13 mouse cellular contexts compared by ENCODE assay signal in genomic region chr6:128769481-128770253, GRCm38 (mm10). TPM values are rescaled to one million over a fixed set of nuclear protein-coding genes. Genes with fewer than 3 reads are reported as not detected.
DNase-seq lines count a peak whose midpoint lies in the region; ATAC-seq lines count a peak whose summit lies in the region.
"Had no signal": no experiment of that assay in that cellular context is flagged by ENCODE, and none has a peak within 500 bp of the region (broad histone marks: within the 10 kb centered on the region; RNA-seq: fewer than 3 reads in every experiment).

No protein-coding gene starts in this region.

- H3K4me3 ChIP-seq in lung, embryonic 15.5 days = no peak overlapping the region
- H3K4me3 ChIP-seq in intestine, embryonic 15.5 days (replicated peaks) = no peak overlapping the region
- H3K4me3 ChIP-seq: forebrain, embryonic 13.5 days; megakaryocyte, embryonic 14.5 days had no signal

- WGBS in lung, embryonic 15.5 days = 51% methylated on average over 10 of the region's 10 CpGs
- WGBS in intestine, embryonic 15.5 days = 65% methylated on average over 10 of the region's 10 CpGs

- H3K4me1 ChIP-seq in lung, embryonic 15.5 days = 0 out of 2 replicates have a peak, but pooled peaks cover 6% of the 10 kb centered on the region
- no peaks in the 10 kb centered on the region for H3K4me1 ChIP-seq in intestine, embryonic 15.5 days (replicated peaks)
- H3K4me1 ChIP-seq: forebrain, embryonic 13.5 days had no signal

- DNase-seq in frontal cortex, adult 2 months (ENCODE audit: extremely low spot score in 1 of 2, low spot score in 1 of 2) = no peak
- DNase-seq in lung, postnatal 14 days = no peak
- peak; percentile 19 for DNase-seq in retina, postnatal 7 days (ENCODE audit: low read depth, low spot score)
- DNase-seq in ovary, adult 18-20 months (ENCODE audit: low spot score) = no peak
- no peak for DNase-seq in layer of hippocampus, adult 9-11 months
- DNase-seq: cerebellum, postnatal 10 days had no signal

- H3K4me2 ChIP-seq in lung, embryonic 15.5 days = peak overlapping the region; percentile 30
- H3K4me2 ChIP-seq in intestine, embryonic 15.5 days (replicated peaks) = peak overlapping the region; percentile 7
- H3K4me2 ChIP-seq: forebrain, embryonic 13.5 days had no signal

- ATAC-seq in frontal cortex, adult (ENCODE audit: low TSS enrichment) = peak; percentile 51
- ATAC-seq in lung, embryonic 15.5 days (ENCODE audit: borderline replicate concordance, extremely low read depth, low FRiP score, low TSS enrichment) = peak; percentile 66
- peak; percentile 50 for ATAC-seq in intestine, embryonic 15.5 days
- ATAC-seq: forebrain, embryonic 13.5 days; Patski had no signal

- no peaks in the 10 kb centered on the region for H3K36me3 ChIP-seq in lung, embryonic 15.5 days
- H3K36me3 ChIP-seq in intestine, embryonic 15.5 days = no peaks in the 10 kb centered on the region

- H3K27ac ChIP-seq in lung, embryonic 15.5 days = peak overlapping the region; percentile 72
- no peak overlapping the region for H3K27ac ChIP-seq in intestine, embryonic 15.5 days
- H3K27ac ChIP-seq: forebrain, embryonic 13.5 days had no signal

- no peaks in the 10 kb centered on the region for H3K9me3 ChIP-seq in lung, embryonic 15.5 days
- H3K9me3 ChIP-seq in intestine, embryonic 15.5 days = no peaks in the 10 kb centered on the region

- no peak overlapping the region for H3K9ac ChIP-seq in lung, embryonic 15.5 days
- no peak overlapping the region for H3K9ac ChIP-seq in intestine, embryonic 15.5 days
- H3K9ac ChIP-seq: forebrain, embryonic 13.5 days had no signal

- no peaks in the 10 kb centered on the region for H3K27me3 ChIP-seq in lung, embryonic 15.5 days
- H3K27me3 ChIP-seq in intestine, embryonic 15.5 days (replicated peaks) = no peaks in the 10 kb centered on the region
- H3K27me3 ChIP-seq: forebrain, embryonic 13.5 days; megakaryocyte, embryonic 14.5 days had no signal

RNA-seq across cellular contexts. Expression of gene Klrb1c, which starts 19.3 kb away (rescaled TPM):
- polyA plus RNA-seq in frontal cortex, adult 2 months (2012; rRNA removed) = 0.08 TPM in 1 of 2 replicates, not detected in the other
- 0.15 and 0.16 TPM in 2 replicates for polyA plus RNA-seq in lung, embryonic 15.5 days (2015; fragmentation: Nextera tagmentation; extraction: Ambion mirVana)
- polyA plus RNA-seq in intestine, embryonic 15.5 days (2015; fragmentation: Nextera tagmentation; extraction: Ambion mirVana) = 0.30 and 0.34 TPM in 2 replicates
- polyA plus RNA-seq: forebrain, embryonic 13.5 days; Patski had no signal

RNA-seq across cellular contexts. Expression of gene Klrb1, which starts 46.8 kb away (rescaled TPM):
- polyA plus RNA-seq in frontal cortex, adult 2 months (2012; rRNA removed) = 0.15 TPM in 1 of 2 replicates, not detected in the other
- polyA plus RNA-seq in lung, embryonic 15.5 days (2015; fragmentation: Nextera tagmentation; extraction: Ambion mirVana) = not detected in 2 replicates
- not detected in 2 replicates for polyA plus RNA-seq in intestine, embryonic 15.5 days (2015; fragmentation: Nextera tagmentation; extraction: Ambion mirVana)
- polyA plus RNA-seq: forebrain, embryonic 13.5 days; gonadal fat pad, adult 2 months; Patski had no signal

RNA-seq across cellular contexts. Expression of gene Gm44511, which starts 56.4 kb away (rescaled TPM):
- polyA plus RNA-seq in frontal cortex, adult 2 months (2012; rRNA removed) = not detected in 2 replicates
- polyA plus RNA-seq in lung, embryonic 15.5 days (2015; fragmentation: Nextera tagmentation; extraction: Ambion mirVana) = not detected in 2 replicates
- not detected in 2 replicates for polyA plus RNA-seq in intestine, embryonic 15.5 days (2015; fragmentation: Nextera tagmentation; extraction: Ambion mirVana)
- polyA plus RNA-seq: forebrain, embryonic 13.5 days; Patski had no signal

RNA-seq across cellular contexts. Expression of gene Klrb1b, which starts 56.5 kb away (rescaled TPM):
- not detected in 2 replicates for polyA plus RNA-seq in frontal cortex, adult 2 months (2012; rRNA removed)
- 0.16 and 0.18 TPM in 2 replicates for polyA plus RNA-seq in lung, embryonic 15.5 days (2015; fragmentation: Nextera tagmentation; extraction: Ambion mirVana)
- 1.2 TPM in 2 replicates for polyA plus RNA-seq in intestine, embryonic 15.5 days (2015; fragmentation: Nextera tagmentation; extraction: Ambion mirVana)
- polyA plus RNA-seq: forebrain, embryonic 13.5 days; Patski had no signal
